Mouse (Mus musculus): ENCODE data around the gene Defa25.
"Not testable (repeated sequence)": the region's sequence is repeated elsewhere in the genome, so short reads cannot be mapped to it uniquely, and the experiment has no call there.

Gene Defa25
- long read RNA-seq, experiment 1, result 0 reads
- long read RNA-seq, experiment 2, result 0 reads

GRCm38 (mm10) chr8:21084142-21084541, at the start of gene Defa25:
Gene Defa25 (plus strand): TSS chr8:21084442.
- intact Hi-C loops (cut with DNase I), result not testable (repeated sequence)

GRCm38 (mm10) chr8:21054747-21055146, 29.5 kb upstream of the Defa25 start, which contains the start of gene Defa23:
Gene Defa23 (plus strand): TSS chr8:21055047.
- intact Hi-C loops (cut with DNase I), result not testable (repeated sequence)

DNA sequence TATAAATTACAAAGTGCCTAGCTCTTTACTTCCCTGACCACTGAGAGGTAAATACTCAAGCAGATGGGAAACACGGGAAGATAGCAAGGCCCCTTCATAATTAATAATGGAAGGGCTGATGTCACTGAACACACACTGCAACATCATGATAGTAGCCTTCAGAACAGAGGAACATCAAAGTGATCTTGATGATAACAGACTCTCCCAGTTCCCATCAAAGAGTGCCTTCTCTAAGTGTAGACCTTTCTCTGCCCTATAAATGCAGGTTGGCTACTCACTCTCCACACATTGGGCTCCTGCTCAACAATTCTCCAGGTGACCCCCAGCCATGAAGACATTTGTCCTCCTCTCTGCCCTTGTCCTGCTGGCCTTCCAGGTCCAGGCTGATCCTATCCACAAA, 19.5 kb upstream of the Defa25 start, which contains the start of gene Defa35:
Gene Defa35 (plus strand): TSS at position 301 of the 400 bp plus-strand sequence.
- intact Hi-C loops (cut with DNase I), result not testable (repeated sequence)

GRCm38 (mm10) chr8:21093106-21093505, 8.9 kb downstream of the Defa25 start:
- intact Hi-C loops (cut with DNase I), result no loop called here

GRCm38 (mm10) chr8:21095950-21096349, 11.7 kb downstream of the Defa25 start, which contains the start of gene Gm14851:
Gene Gm14851 (minus strand): TSS chr8:21096050.
- intact Hi-C loops (cut with DNase I), result not testable (repeated sequence)

- intact Hi-C loops (cut with DNase I), result not testable (repeated sequence)
Measured at GRCm38 (mm10) chr8:21134342-21134741, 50.1 kb downstream of the Defa25 start, which contains the start of gene Defa30. Gene Defa30 (plus strand): TSS chr8:21134642.
